Mouse (Mus musculus): ENCODE results near the gene Ccnyl1. TPM values are rescaled to one million over a fixed set of nuclear protein-coding genes. Genes with fewer than 3 reads are reported as not detected.

Ccnyl1 gene
- polyA plus RNA-seq, 1 experiment, result 39.5 TPM

GRCm38 (mm10) chr1:64732637-64733200, 42.5 kb downstream of the Ccnyl1 start:
- no peak for DNase-seq (ENCODE audit: low read depth)

DNA sequence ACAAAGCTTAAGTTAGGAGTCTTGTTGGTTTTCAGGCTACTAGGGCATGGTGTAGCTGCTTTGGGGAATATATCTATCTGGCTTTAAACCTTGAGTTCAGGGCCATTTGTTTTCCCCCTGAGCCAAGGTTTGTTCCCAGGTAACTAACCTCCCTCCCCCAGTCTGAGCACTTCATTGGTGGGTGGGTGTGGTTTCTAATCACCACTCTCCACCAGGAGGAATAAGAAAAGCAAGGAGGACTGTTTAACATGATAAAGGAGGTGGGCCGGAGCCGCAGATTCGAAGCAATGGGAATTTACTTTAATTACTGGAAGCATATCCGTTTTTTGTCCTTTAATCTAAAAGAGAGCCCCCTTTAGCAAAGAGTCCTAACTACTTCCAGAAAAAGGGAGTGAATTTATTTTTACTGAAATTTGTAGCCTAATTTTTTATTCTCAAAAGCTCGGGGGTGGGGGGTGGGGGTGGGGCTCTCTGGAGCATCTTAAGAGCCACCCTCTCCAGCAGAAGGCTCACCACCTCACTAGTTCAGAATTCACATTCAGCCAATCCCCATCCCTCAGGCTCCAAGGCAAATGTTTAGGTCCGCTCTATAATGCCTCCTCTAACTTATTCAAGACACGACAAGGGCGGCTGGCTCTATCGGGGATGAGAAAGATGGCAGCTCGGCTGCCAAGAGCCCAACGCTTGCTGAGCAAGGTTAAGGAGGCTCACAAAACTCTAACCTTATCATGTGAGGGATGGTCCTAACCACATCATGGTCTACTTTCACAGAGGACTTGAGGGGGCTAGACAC, 43.4 kb downstream of the Ccnyl1 start:
- peak; percentile 38 for DNase-seq (ENCODE audit: low read depth)

More at GRCm38 (mm10) chr1:64732637-64733200, 42.5 kb downstream of the Ccnyl1 start:
- TF ChIP-seq POLR2A (IDR thresholded peaks at IDR 0.05; ENCODE audit: borderline replicate concordance, extremely low read depth, insufficient read depth, insufficient read length, poor library complexity, severe bottlenecking) (no peak), CTCF (IDR thresholded peaks at IDR 0.05; ENCODE audit: borderline replicate concordance, extremely low read depth, insufficient read depth, insufficient read length) (no peak)

DNA sequence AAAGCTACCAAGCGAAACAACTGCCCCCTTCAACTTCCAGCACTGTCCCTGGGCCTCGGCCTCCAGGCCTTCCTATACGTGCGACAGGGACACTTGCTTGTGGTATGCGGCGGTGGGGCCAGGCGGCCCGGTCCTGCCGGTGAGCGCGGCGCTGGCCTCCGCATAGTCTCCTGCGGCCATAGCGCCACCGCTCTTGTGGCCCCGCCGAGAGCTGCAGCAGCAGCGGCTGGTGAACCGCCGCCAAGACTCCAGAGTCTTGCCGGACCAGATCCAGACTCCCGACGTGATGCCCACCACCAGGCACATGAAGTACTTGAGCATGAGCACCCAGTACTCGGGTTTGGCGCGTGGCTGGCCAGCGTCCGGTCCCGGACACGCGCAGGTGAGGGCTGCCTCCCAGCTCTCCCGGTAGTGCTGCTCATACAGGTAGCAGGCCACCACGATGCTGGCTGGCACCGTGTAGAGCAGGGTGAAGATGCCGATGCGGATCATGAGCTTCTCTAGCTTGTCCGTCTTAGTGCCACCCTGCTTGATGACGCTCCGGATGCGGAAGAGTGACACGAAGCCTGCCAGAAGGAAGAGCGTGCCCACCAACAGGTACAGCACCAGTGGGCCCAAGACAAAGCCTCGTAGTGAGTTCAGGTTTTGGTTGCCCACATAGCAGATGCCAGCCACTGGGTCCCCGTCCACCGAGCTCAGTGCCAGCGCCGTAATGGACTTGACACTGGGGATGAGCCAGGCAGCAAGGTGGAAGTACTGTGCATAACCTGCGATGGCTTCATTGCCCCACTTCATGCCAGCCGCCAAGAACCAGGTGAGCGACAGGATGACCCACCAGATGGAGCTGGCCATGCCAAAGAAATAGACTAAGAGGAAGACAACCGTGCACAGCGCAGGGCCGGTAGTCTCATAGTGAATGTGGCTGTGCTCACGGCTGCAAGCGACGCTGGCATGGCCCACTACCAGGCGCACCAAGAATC, 44.8 kb downstream of the Ccnyl1 start:
- TF ChIP-seq CTCF (IDR thresholded peaks at IDR 0.05; ENCODE audit: borderline replicate concordance, extremely low read depth, insufficient read depth, insufficient read length), result peak; percentile 15; the same call in 1 of the 2 replicates
- no peak for TF ChIP-seq POLR2A (IDR thresholded peaks at IDR 0.05; ENCODE audit: borderline replicate concordance, extremely low read depth, insufficient read depth, insufficient read length, poor library complexity, severe bottlenecking)
- DNase-seq (ENCODE audit: low read depth), result peak; percentile 58

More for the DNA sequence above, 43.4 kb downstream of the Ccnyl1 start:
- TF ChIP-seq POLR2A (IDR thresholded peaks at IDR 0.05; ENCODE audit: borderline replicate concordance, extremely low read depth, insufficient read depth, insufficient read length, poor library complexity, severe bottlenecking), result no peak
- no peak for TF ChIP-seq CTCF (IDR thresholded peaks at IDR 0.05; ENCODE audit: borderline replicate concordance, extremely low read depth, insufficient read depth, insufficient read length)

DNA sequence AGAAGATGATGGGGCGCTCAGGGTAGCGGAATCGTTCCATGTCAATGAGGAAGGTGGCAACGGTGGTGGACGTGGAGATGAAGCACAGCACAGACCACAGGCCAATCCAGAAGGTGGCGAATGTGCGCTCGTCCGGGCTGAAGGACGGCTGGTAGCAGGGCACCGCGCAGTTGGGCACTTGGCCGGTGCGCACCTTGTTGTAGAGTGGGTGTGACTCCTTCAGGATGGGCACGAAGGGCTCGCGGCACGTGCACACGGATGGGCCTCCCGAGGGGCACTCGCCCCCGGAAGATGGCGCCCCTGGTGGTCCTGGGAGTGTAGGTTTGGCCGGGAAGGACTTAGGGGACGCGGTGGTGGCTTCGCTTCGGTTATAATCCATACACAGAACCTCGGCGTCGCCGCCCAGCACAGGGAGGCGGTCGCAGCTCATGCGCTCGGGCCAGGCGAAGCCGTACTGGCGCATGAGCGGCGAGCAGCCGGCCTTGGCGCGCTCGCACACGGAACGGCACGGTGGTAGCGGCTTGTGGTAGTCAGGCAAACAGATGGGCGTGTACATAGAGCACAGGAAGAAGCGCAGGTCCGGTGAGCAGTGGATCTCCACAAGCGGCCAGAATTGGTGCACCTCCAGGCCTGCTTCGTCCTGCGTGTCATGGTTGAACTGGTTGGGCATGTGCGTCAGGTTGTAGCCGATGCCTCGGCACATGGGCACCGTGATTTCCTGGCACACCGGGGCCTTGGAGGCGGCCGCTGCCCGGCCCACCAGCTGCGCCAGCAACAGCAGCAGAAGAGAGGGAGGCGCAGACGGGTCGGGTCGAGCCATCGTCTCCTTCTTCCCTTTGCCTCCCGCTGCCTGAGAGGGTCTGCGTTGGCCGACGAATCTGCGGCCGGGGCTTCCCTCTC, 45.8 kb downstream of the Ccnyl1 start:
- DNase-seq (ENCODE audit: low read depth), result peak; percentile 68
- TF ChIP-seq CTCF (IDR thresholded peaks at IDR 0.05; ENCODE audit: borderline replicate concordance, extremely low read depth, insufficient read depth, insufficient read length) (peak; percentile 55), POLR2A (IDR thresholded peaks at IDR 0.05; ENCODE audit: borderline replicate concordance, extremely low read depth, insufficient read depth, insufficient read length, poor library complexity, severe bottlenecking) (no peak)

DNA sequence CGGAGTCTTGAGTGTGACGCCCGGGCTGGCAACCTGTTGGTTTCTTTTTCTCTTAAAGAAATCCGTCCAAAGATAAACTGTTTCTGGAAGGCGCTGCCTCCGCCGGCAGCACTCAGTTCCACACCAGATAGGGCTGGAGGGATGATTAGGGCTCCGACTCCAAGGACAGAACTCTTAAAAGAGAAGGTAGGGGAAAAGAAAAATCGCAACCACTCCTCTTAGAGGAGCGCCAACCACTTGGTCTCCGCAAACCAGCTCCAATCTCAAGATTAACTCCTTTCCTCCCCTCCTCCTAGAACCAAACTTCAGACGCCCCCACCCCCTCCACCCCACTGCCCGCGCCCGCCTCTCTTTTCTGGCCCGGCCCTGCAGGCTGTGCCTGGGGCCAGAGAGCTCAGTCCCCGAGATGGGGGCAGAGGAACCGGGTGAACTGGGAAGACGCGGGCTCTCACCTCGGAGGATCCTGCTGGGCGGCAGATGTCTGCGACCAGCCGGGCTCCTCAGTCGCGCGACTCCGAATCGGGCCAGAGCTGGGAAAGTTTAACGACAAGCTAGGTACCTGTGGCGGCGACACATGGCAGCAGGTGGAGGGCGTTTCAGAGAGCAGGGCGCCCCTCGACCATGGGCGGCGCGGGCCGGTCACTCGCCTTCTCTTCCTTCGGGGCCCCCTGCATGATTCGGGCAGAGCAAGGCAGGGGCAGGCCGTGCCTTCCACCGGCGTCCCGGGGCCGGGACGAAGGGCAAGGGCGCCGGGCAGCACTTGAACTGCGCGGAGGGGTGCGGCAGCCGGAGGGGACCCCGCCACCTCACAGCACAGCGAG, 46.6 kb downstream of the Ccnyl1 start:
- DNase-seq (ENCODE audit: low read depth), result peak; percentile 36
- TF ChIP-seq POLR2A (IDR thresholded peaks at IDR 0.05; ENCODE audit: borderline replicate concordance, extremely low read depth, insufficient read depth, insufficient read length, poor library complexity, severe bottlenecking) (no peak), CTCF (IDR thresholded peaks at IDR 0.05; ENCODE audit: borderline replicate concordance, extremely low read depth, insufficient read depth, insufficient read length) (no peak)

DNA sequence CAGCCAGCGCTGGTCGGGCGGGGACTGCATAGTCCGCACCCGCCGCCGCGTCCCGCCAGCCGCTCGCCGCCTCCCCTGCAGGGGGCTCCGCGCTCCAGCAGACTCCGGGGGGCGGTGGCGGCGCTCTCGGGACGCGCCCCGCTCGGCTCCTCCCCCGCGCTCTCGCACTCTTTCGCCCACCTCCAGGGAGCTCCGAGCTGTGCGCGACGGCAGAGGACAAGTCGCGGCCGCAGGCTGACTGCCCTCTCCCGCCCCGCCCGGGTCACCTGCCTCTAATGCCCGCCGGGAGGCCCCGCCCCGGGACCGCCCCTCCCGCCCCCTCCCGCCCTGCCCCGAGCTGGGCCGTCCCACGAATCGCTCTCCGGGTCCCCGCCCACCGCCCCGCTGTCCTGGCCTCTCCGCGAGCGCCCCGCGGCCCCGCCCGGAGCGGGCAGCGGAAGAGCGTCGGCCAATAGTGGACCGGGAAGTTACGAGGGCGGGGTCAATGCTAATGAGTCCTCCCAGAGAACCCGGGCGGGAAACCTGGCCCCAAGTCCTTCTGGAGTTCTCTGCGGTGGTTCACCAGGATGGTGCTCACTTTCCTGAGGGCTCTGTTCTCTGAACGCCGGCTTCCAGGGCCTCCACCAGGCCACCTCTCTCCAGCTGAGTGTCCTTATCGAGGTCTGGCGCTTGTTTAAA, 47.4 kb downstream of the Ccnyl1 start, which contains the start of gene Fzd5:
Gene Fzd5 (minus strand): TSS at position 250 of the 678 bp plus-strand sequence.
- TF ChIP-seq POLR2A (IDR thresholded peaks at IDR 0.05; ENCODE audit: borderline replicate concordance, extremely low read depth, insufficient read depth, insufficient read length, poor library complexity, severe bottlenecking), result peak; percentile 32; the same call in 1 of the 2 replicates
- no peak for TF ChIP-seq CTCF (IDR thresholded peaks at IDR 0.05; ENCODE audit: borderline replicate concordance, extremely low read depth, insufficient read depth, insufficient read length)
- DNase-seq (ENCODE audit: low read depth), result peak; percentile 96

- TF ChIP-seq CTCF (IDR thresholded peaks at IDR 0.05; ENCODE audit: borderline replicate concordance, extremely low read depth, insufficient read depth, insufficient read length), result no peak
- no peak for DNase-seq (ENCODE audit: low read depth)
Observed at GRCm38 (mm10) chr1:64738180-64738555, 47.9 kb downstream of the Ccnyl1 start.

DNA sequence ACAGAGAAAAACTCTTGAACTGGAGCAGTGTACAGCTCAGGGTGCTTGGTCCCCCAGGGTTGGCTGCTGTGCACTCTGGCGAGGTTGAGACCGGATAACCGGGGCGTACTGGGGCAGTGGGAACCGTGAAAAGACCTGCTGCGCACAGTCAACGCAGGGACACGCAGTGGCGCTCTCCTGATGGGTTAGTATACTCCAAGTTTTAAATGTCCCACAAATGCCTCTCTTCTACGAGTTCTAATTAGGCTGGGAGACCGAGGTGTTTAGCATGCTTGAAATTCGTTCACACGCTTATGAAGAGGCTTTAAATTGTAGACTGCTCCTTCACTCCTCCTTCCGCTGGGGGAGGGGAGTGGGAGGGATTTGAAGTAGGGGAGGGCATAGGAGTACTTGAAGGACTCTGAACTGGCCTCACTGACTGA, 48.4 kb downstream of the Ccnyl1 start:
- DNase-seq (ENCODE audit: low read depth), result peak; percentile 63
- TF ChIP-seq POLR2A (IDR thresholded peaks at IDR 0.05; ENCODE audit: borderline replicate concordance, extremely low read depth, insufficient read depth, insufficient read length, poor library complexity, severe bottlenecking), result no peak
- TF ChIP-seq CTCF (IDR thresholded peaks at IDR 0.05; ENCODE audit: borderline replicate concordance, extremely low read depth, insufficient read depth, insufficient read length), result no peak

DNA sequence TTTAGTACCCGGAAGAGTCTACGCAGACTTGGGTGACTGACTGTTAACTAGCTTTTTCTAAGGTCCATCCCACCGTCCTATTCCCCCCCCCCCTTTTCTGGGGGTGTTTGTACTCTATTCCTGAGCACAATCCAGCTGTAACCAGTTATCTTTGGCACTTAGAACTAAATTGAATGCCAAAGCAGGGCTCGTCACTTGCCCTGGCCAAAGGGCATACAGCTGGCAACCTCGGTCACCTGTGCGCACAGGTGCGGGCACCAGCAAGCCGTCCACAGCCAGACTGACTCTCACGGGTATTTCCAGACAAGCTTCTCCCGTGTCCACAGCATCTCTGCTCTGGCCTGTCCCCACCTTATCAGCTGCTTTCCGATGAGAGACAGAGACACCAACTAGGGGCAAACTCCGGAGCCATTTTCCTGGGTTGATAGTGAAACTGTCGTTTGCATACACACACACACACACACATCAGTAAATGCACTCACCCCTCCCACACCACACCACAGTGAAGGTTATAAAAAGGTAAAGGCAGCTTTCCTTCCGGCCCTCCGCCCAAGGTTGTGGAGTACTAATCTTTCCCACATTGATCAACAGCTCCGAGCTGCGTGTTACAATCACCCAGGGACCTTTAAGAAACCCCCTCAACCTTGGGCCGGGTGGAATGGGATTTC, 52.6 kb downstream of the Ccnyl1 start:
- TF ChIP-seq CTCF (IDR thresholded peaks at IDR 0.05; ENCODE audit: borderline replicate concordance, extremely low read depth, insufficient read depth, insufficient read length), result no peak
- no peak for TF ChIP-seq POLR2A (IDR thresholded peaks at IDR 0.05; ENCODE audit: borderline replicate concordance, extremely low read depth, insufficient read depth, insufficient read length, poor library complexity, severe bottlenecking)
- no peak for DNase-seq (ENCODE audit: low read depth)

Data from brain, embryonic 14.5 days (tissue).